Mouse (Mus musculus) G1E (cell line): ENCODE results near the gene Nod1. TPM values are rescaled to one million over a fixed set of nuclear protein-coding genes. Genes with fewer than 3 reads are reported as not detected.

Experiments
- ATAC-seq: 2 replicates; pipeline ENCODE4 v1.8.0; 2016; ENCODE audit warnings: mild to moderate bottlenecking; ENCODE audit not compliant: insufficient number of reproducible peaks, poor library complexity, low FRiP score, severe bottlenecking; ENCODE audit errors: extremely low read depth
- DNase-seq: peaks from one replicate; pipeline ENCODE4 v3.0.0; 2012; ENCODE audit warnings: low spot score
- H3K27me3 ChIP-seq: 2 replicates; pipeline ENCODE4 v1.6.1; 2012; ENCODE audit warnings: mild to moderate bottlenecking, low read length, inconsistent platforms; ENCODE audit not compliant: insufficient read depth
- H3K36me3 ChIP-seq: replicated peaks from 2 replicates; pipeline ENCODE3; 2012; ENCODE audit warnings: mild to moderate bottlenecking, inconsistent platforms
- H3K4me1 ChIP-seq: 2 replicates; pipeline ENCODE4 v1.6.1; 2012; ENCODE audit warnings: low read depth, low read length, inconsistent platforms, mixed read lengths; ENCODE audit not compliant: insufficient read depth
- H3K4me3 ChIP-seq: 2 replicates; pipeline ENCODE4 v1.5.1; 2012; ENCODE audit warnings: low read depth, mild to moderate bottlenecking, inconsistent platforms, low read length, moderate library complexity, mixed read lengths
- H3K9me3 ChIP-seq: replicated peaks from 2 replicates; pipeline ENCODE4 v1.6.1; 2012; ENCODE audit warnings: inconsistent platforms
- CTCF ChIP-seq: IDR thresholded peaks from 2 replicates; pipeline ENCODE4 v1.5.1; 2012; ENCODE audit warnings: low read depth, low read length, inconsistent platforms, mixed read lengths
- GATA1 ChIP-seq: IDR thresholded peaks from 2 replicates; pipeline ENCODE4 v1.6.1; 2012; ENCODE audit warnings: borderline replicate concordance, low read length, inconsistent platforms, mixed read lengths
- GATA2 ChIP-seq: IDR thresholded peaks from 2 replicates; pipeline ENCODE4 v1.6.1; 2012; ENCODE audit warnings: low read depth, low read length, inconsistent platforms, borderline replicate concordance
- POLR2AphosphoS5 ChIP-seq: IDR thresholded peaks from 2 replicates; pipeline ENCODE4 v1.6.1; 2012; ENCODE audit warnings: low read depth, low read length, inconsistent platforms; ENCODE audit not compliant: insufficient replicate concordance
- TAL1 ChIP-seq: conservative IDR thresholded peaks from 2 replicates; pipeline ENCODE4 v1.6.1; 2012; ENCODE audit warnings: low read depth, low read length, inconsistent platforms, mixed read lengths
- polyA plus RNA-seq: library from polyadenylated mRNA; stranded (reverse); fragments of >175 nt; gene quantifications from 2 replicates; pipeline ENCODE4 v1.2.3, GENCODE M21; 2012
- total RNA-seq, 2 experiments: library from RNA; stranded (forward) in 1 of 2; stranded (reverse) in 1 of 2; fragments of 200-1000 nt in 1 of 2; fragments of >200 nt in 1 of 2; fragmentation: Nextera tagmentation in 1 of 2; gene quantifications; 2 replicates each; pipeline ENCODE4 v1.2.3; 2014 to 2017

Nod1 gene
- total and polyA plus RNA-seq, 3 experiments = 0.03 to 0.11 TPM; not detected in 1

GRCm38 (mm10) chr6:54984096-54984495, 11.7 kb upstream of the Nod1 start:
- H3K36me3 ChIP-seq = peaks cover 44% of the 10 kb centered on the region
- H3K4me1 ChIP-seq = no peaks in the 10 kb centered on the region
- H3K27me3 ChIP-seq = no peaks in the 10 kb centered on the region; the same call in 1 of the 2 replicates
- DNase-seq (no peak), ATAC-seq (no peak)
- no peak for TF ChIP-seq TAL1
- no peak for TF ChIP-seq POLR2AphosphoS5
- no peaks in the 10 kb centered on the region for H3K9me3 ChIP-seq
- no peak overlapping the region for H3K4me3 ChIP-seq

- Histone ChIP-seq H3K36me3 (peaks cover 41% of the 10 kb centered on the region), H3K4me1 (no peaks in the 10 kb centered on the region), H3K4me3 (no peak overlapping the region), H3K9me3 (no peaks in the 10 kb centered on the region), H3K27me3 (no peaks in the 10 kb centered on the region; the same call in 1 of the 2 replicates)
- no peak for DNase-seq
- no peak for ATAC-seq
- TF ChIP-seq CTCF = no peak
- TF ChIP-seq POLR2AphosphoS5 = no peak
- TF ChIP-seq GATA2 = no peak
- no peak for TF ChIP-seq TAL1
- TF ChIP-seq GATA1 = no peak
These were observed 11.2 kb upstream of the Nod1 start for GRCm38 (mm10) chr6:54983526-54984050.

DNA sequence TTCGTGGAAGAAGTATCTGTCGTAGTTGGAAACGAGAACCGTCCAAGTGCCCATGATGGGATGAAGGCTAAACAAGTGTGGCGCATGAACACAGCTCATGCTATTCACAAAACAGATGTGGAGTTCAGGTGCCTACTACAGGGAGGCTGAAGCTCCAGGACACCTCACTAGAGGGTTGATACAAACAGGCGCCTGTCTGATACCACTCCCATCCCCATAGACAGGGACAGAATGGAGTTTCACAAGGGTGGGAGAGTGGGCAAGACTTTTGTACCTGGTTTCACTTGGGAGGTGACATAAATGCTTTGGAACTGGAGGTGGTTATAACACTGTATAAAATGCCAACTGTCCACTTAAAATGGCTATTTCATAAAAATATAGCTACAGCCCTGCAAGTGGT, 7.0 kb upstream of the Nod1 start:
- Histone ChIP-seq H3K4me1 (peaks cover 3% of the 10 kb centered on the region; the same call in 1 of the 2 replicates), H3K9me3 (no peaks in the 10 kb centered on the region), H3K36me3 (peaks cover 11% of the 10 kb centered on the region), H3K27me3 (peaks cover 4% of the 10 kb centered on the region), H3K4me3 (no peak overlapping the region)
- ATAC-seq (no peak), DNase-seq (no peak)
- TF ChIP-seq GATA2 (no peak), GATA1 (no peak), POLR2AphosphoS5 (no peak), CTCF (no peak), TAL1 (no peak)

- no peak for DNase-seq
- Histone ChIP-seq H3K9me3 (no peaks in the 10 kb centered on the region), H3K4me3 (no peak overlapping the region), H3K36me3 (no peaks in the 10 kb centered on the region), H3K27me3 (peaks cover 26% of the 10 kb centered on the region), H3K4me1 (peaks cover 12% of the 10 kb centered on the region)
- no peak for ATAC-seq
- TF ChIP-seq GATA2 = no peak
- no peak for TF ChIP-seq GATA1
- TF ChIP-seq POLR2AphosphoS5 = no peak
- TF ChIP-seq CTCF = no peak
- TF ChIP-seq TAL1 = no peak
These were observed 3.2 kb upstream of the Nod1 start for GRCm38 (mm10) chr6:54975616-54976015.

GRCm38 (mm10) chr6:54974501-54974900, 2.1 kb upstream of the Nod1 start:
- no peak overlapping the region for H3K4me3 ChIP-seq
- no peaks in the 10 kb centered on the region for H3K36me3 ChIP-seq
- TF ChIP-seq GATA1 = no peak
- peak; percentile 12; the same call in 1 of the 2 replicates for TF ChIP-seq CTCF
- TF ChIP-seq POLR2AphosphoS5 = no peak
- H3K4me1 ChIP-seq = peaks cover 12% of the 10 kb centered on the region
- H3K9me3 ChIP-seq = no peaks in the 10 kb centered on the region
- DNase-seq = no peak
- peak; percentile 45; the same call in 1 of the 2 replicates for ATAC-seq
- H3K27me3 ChIP-seq = peaks cover 32% of the 10 kb centered on the region

GRCm38 (mm10) chr6:54972929-54973211, 458 bp upstream of the Nod1 start:
- no peak overlapping the region; the same call in 1 of the 2 replicates for H3K4me3 ChIP-seq
- no peaks in the 10 kb centered on the region for H3K9me3 ChIP-seq
- H3K4me1 ChIP-seq = peaks cover 12% of the 10 kb centered on the region
- DNase-seq (no peak), ATAC-seq (no peak)
- H3K27me3 ChIP-seq = peaks cover 34% of the 10 kb centered on the region
- H3K36me3 ChIP-seq = no peaks in the 10 kb centered on the region
- no peak for TF ChIP-seq TAL1
- no peak for TF ChIP-seq GATA1
- no peak for TF ChIP-seq GATA2
- no peak for TF ChIP-seq CTCF
- no peak for TF ChIP-seq POLR2AphosphoS5

GRCm38 (mm10) chr6:54971731-54972110, 691 bp downstream of the Nod1 start:
- H3K4me1 ChIP-seq = peaks cover 12% of the 10 kb centered on the region
- H3K27me3 ChIP-seq = peaks cover 38% of the 10 kb centered on the region
- H3K36me3 ChIP-seq = no peaks in the 10 kb centered on the region
- no peaks in the 10 kb centered on the region for H3K9me3 ChIP-seq
- TF ChIP-seq TAL1 (no peak), GATA1 (no peak), POLR2AphosphoS5 (no peak), GATA2 (no peak), CTCF (no peak)
- ATAC-seq (no peak), DNase-seq (no peak)
- H3K4me3 ChIP-seq = peak overlapping the region; percentile 74; the same call in 1 of the 2 replicates
